Mouse (Mus musculus) limb, embryonic 11.5 days (tissue): ENCODE data around the gene Abcc5. TPM values are rescaled to one million over a fixed set of nuclear protein-coding genes. Genes with fewer than 3 reads are reported as not detected.
A peak's percentile ranks its signal among the peaks of the same experiment; 100 is the strongest.
"Not testable (repeated sequence)": the region's sequence is repeated elsewhere in the genome, so short reads cannot be mapped to it uniquely, and the experiment has no call there.

Experiments
- ATAC-seq: fragments of 200-750 bp; cut with Nextera tagmentation; 2 replicates; pipeline ENCODE4 v1.8.0; 2017; ENCODE audit warnings: low read depth; ENCODE audit not compliant: insufficient number of reproducible peaks, low FRiP score, low TSS enrichment
- DNase-seq: peaks from one replicate; pipeline ENCODE4 v3.0.0-alpha.2; 2015; ENCODE audit warnings: low spot score
- H3K27ac ChIP-seq: fragments of 300-500 bp; sonication (generic); replicated peaks from 2 replicates; pipeline ENCODE4 v1.5.1; 2014; ENCODE audit warnings: low read depth, mild to moderate bottlenecking, low read length
- H3K27me3 ChIP-seq: fragments of 300-500 bp; sonication (generic); 2 replicates; pipeline ENCODE4 v1.6.1; 2014; ENCODE audit warnings: mild to moderate bottlenecking, low read length, mixed read lengths; ENCODE audit not compliant: control insufficient read depth, insufficient read depth
- H3K36me3 ChIP-seq: fragments of 300-500 bp; sonication (generic); 2 replicates; pipeline ENCODE4 v1.6.1; 2014; ENCODE audit warnings: mild to moderate bottlenecking, low read length, moderate library complexity, mixed read lengths; ENCODE audit not compliant: control insufficient read depth, insufficient read depth
- H3K4me1 ChIP-seq: fragments of 300-500 bp; sonication (generic); 2 replicates; pipeline ENCODE4 v1.6.1; 2014; ENCODE audit warnings: low read length, mixed read lengths; ENCODE audit not compliant: control insufficient read depth, insufficient read depth
- H3K4me2 ChIP-seq: fragments of 300-500 bp; sonication (generic); 2 replicates; pipeline ENCODE4 v1.6.1; 2014; ENCODE audit warnings: low read depth, mild to moderate bottlenecking, moderate library complexity; ENCODE audit not compliant: severe bottlenecking
- H3K4me3 ChIP-seq: fragments of 300-500 bp; sonication (generic); 2 replicates; pipeline ENCODE4 v1.5.1; 2014; ENCODE audit warnings: low read depth, low read length
- H3K9ac ChIP-seq: fragments of 300-500 bp; sonication (generic); 2 replicates; pipeline ENCODE4 v1.6.1; 2014; ENCODE audit warnings: mild to moderate bottlenecking, low read length
- H3K9me3 ChIP-seq: fragments of 300-500 bp; sonication (generic); 2 replicates; pipeline ENCODE4 v1.6.1; 2016; ENCODE audit warnings: low read length; ENCODE audit not compliant: control insufficient read depth
- WGBS: fragments of 180-500 bp; shearing (Covaris S2); extraction: QIAGEN DNeasy Blood & Tissue Kit; methylation state at CpG from one replicate; pipeline ENCODE4 v1.1.7; 2014; 5-methylcytosine and 5-hydroxymethylcytosine counted together
- polyA plus RNA-seq: library from polyadenylated mRNA; unstranded; fragments of >200 nt; fragmentation: Nextera tagmentation; extraction: Ambion mirVana; gene quantifications from 2 replicates; pipeline ENCODE4 v1.2.1, GENCODE M21; 2014

The Abcc5 gene
- 46.1 and 54.5 TPM in 2 replicates for polyA plus RNA-seq

DNA sequence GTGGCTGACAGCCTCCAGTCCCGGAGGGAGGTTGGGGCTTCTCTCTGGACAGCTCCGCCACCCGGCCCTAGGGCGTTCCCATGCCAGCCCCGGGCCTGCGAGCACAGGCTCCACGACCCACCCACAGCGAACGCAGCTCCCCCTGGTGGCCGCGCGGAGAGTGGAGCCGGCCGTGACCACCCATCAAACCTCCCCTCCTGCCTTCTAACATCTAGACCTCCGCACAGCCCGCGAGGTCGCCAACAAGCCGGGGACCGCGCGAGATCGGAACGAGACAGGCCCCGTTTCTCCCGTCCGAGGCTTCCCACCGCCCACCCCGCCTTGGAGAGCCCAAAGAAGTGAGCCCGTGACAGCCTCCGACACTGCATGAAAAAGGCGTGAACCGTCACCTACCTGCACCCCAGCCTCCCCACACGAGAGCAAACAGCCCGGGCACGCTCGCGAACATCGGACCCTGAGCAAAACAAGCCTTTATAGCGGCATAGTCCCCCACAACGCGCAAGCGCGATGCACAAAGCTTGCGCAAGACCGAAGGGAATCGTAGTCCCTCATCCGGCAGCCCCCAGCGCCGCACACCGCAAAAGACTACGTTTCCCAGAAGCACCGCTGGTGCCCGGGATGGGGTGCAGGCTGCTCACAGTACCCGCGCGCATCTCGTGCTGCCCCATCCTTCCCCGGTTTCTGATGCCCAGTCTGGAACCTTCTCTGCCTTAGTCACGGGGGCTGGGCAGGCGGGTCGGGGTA, at the start of gene Abcc5:
Abcc5 (minus strand) TSS at position 540 of the 744 bp plus-strand sequence.
- H3K4me1 ChIP-seq, result peaks cover 5% of the 10 kb centered on the region; the same call in 1 of the 2 replicates
- H3K36me3 ChIP-seq, result peaks cover 3% of the 10 kb centered on the region; the same call in 1 of the 2 replicates
- no peaks in the 10 kb centered on the region for H3K27me3 ChIP-seq
- peak within 1 kb of the TSS; percentile 73 for H3K9ac ChIP-seq
- DNase-seq, result peak; percentile 93
- peak within 1 kb of the TSS; percentile 62; the same call in 1 of the 2 replicates for H3K27ac ChIP-seq
- H3K9me3 ChIP-seq, result no peaks in the 10 kb centered on the region
- peak; percentile 96 for ATAC-seq
- H3K4me2 ChIP-seq, result peak within 1 kb of the TSS; percentile 74
- 0% methylated on average over 62 of the region's 62 CpGs for WGBS
- H3K4me3 ChIP-seq, result peak within 1 kb of the TSS; percentile 80

DNA sequence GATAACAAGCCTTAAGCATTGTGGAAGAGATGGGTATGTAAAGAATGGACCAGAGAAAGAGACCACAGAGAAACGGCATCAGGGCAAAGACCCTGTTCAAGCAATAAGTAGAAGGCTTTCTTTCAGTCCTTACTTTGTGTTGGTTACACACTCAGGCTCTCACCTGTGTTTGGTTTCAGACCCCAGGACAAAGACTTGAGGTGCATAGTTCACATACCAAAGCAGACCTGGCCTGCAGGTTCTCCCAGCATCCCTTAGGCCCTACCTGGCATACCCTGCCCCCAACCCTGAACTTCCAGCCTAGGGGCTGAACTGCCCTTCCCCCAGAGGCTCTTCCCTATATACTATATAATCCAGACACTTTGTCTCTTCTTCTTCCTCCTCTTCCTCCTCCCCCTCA, 49.1 kb upstream of the Abcc5 start:
- DNase-seq (no peak), ATAC-seq (no peak)

GRCm38 (mm10) chr16:20474786-20475185, 48.6 kb upstream of the Abcc5 start:
- no peak overlapping the region for H3K4me3 ChIP-seq
- 91% methylated on average over 6 of the region's 6 CpGs for WGBS
- no peak overlapping the region for H3K27ac ChIP-seq
- H3K27me3 ChIP-seq, result no peaks in the 10 kb centered on the region
- no peaks in the 10 kb centered on the region for H3K36me3 ChIP-seq
- H3K4me2 ChIP-seq, result no peak overlapping the region
- H3K4me1 ChIP-seq, result no peaks in the 10 kb centered on the region
- no peaks in the 10 kb centered on the region for H3K9me3 ChIP-seq
- DNase-seq (no peak), ATAC-seq (no peak)
- no peak overlapping the region for H3K9ac ChIP-seq

More for the DNA sequence above, 49.1 kb upstream of the Abcc5 start:
- Histone ChIP-seq H3K4me2 (no peak overlapping the region), H3K4me3 (no peak overlapping the region), H3K27me3 (no peaks in the 10 kb centered on the region), H3K27ac (no peak overlapping the region), H3K9ac (no peak overlapping the region), H3K36me3 (no peaks in the 10 kb centered on the region), H3K4me1 (no peaks in the 10 kb centered on the region), H3K9me3 (no peaks in the 10 kb centered on the region)
- 88% methylated on average over 1 of the region's 1 CpGs for WGBS

DNA sequence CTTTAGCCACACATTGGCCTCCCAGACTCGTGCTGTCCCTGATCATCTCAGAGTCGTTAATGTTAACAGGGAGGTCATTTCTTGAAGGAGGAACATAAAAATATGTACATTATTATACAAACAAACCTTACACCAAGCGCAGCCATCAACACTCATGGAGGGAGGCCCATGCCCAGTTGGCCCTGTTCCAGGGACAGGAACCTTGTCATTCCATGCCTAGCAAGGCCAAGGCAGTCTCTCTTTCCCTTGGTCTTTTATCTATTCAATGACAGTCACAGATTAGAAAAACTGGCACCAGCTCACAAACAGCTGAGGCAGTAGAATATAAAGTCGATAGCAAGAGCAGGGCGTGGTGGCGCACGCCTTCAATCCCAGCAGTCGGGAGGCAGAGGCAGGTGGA, 48.0 kb upstream of the Abcc5 start:
- no peak overlapping the region for H3K4me3 ChIP-seq
- no peak overlapping the region for H3K27ac ChIP-seq
- H3K4me1 ChIP-seq, result no peaks in the 10 kb centered on the region
- no peak for DNase-seq
- no peak for ATAC-seq
- H3K9me3 ChIP-seq, result no peaks in the 10 kb centered on the region
- H3K27me3 ChIP-seq, result no peaks in the 10 kb centered on the region
- no peak overlapping the region for H3K9ac ChIP-seq
- H3K4me2 ChIP-seq, result no peak overlapping the region
- no peaks in the 10 kb centered on the region for H3K36me3 ChIP-seq
- 91% methylated on average over 8 of the region's 8 CpGs for WGBS

- 94% methylated on average over 1 of the region's 1 CpGs for WGBS
- Histone ChIP-seq H3K4me1 (no peaks in the 10 kb centered on the region), H3K27ac (no peak overlapping the region), H3K36me3 (no peaks in the 10 kb centered on the region), H3K9ac (no peak overlapping the region), H3K27me3 (no peaks in the 10 kb centered on the region), H3K4me3 (no peak overlapping the region), H3K4me2 (no peak overlapping the region), H3K9me3 (no peaks in the 10 kb centered on the region)
- DNase-seq, result no peak
- no peak for ATAC-seq
These were observed 47.6 kb upstream of the Abcc5 start for GRCm38 (mm10) chr16:20473748-20474147.

DNA sequence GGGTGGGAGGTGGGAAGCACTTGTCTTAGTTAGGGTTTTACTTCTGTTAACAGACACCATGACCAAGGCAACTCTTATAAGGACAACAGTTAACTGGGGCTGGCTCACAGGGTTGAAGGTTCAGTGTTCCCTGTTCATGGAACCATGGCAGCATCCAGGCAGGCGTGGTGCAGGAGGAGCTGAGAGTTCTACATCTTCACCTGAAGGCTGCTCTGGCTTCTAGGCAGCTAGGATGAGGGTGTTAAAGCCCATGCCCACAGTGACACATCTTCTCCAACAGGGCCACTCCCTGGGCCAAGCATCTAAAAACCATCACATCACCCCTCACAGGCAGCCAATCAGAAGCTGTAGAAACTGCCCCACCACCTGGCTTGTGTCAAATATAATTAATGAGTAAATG, 45.5 kb upstream of the Abcc5 start:
- Histone ChIP-seq H3K9ac (no peak overlapping the region), H3K36me3 (no peaks in the 10 kb centered on the region), H3K9me3 (no peaks in the 10 kb centered on the region), H3K4me3 (no peak overlapping the region), H3K4me2 (no peak overlapping the region), H3K4me1 (no peaks in the 10 kb centered on the region), H3K27ac (no peak overlapping the region), H3K27me3 (no peaks in the 10 kb centered on the region)
- WGBS, result 63% methylated on average over 1 of the region's 1 CpGs
- DNase-seq (no peak), ATAC-seq (no peak)

- Histone ChIP-seq H3K4me3 (no peak overlapping the region), H3K36me3 (no peaks in the 10 kb centered on the region), H3K27me3 (no peaks in the 10 kb centered on the region), H3K27ac (no peak overlapping the region), H3K9me3 (no peaks in the 10 kb centered on the region), H3K4me2 (no peak overlapping the region), H3K4me1 (no peaks in the 10 kb centered on the region), H3K9ac (no peak overlapping the region)
- DNase-seq (no peak), ATAC-seq (no peak)
- WGBS, result 94% methylated on average over 2 of the region's 2 CpGs
These were observed 44.8 kb upstream of the Abcc5 start for GRCm38 (mm10) chr16:20470981-20471380.

GRCm38 (mm10) chr16:20464725-20465124, 38.5 kb upstream of the Abcc5 start:
- Histone ChIP-seq H3K4me1 (no peaks in the 10 kb centered on the region), H3K4me3 (no peak overlapping the region), H3K9me3 (no peaks in the 10 kb centered on the region), H3K27ac (no peak overlapping the region), H3K4me2 (no peak overlapping the region), H3K27me3 (no peaks in the 10 kb centered on the region), H3K36me3 (no peaks in the 10 kb centered on the region), H3K9ac (no peak overlapping the region)
- ATAC-seq (no peak), DNase-seq (no peak)

DNA sequence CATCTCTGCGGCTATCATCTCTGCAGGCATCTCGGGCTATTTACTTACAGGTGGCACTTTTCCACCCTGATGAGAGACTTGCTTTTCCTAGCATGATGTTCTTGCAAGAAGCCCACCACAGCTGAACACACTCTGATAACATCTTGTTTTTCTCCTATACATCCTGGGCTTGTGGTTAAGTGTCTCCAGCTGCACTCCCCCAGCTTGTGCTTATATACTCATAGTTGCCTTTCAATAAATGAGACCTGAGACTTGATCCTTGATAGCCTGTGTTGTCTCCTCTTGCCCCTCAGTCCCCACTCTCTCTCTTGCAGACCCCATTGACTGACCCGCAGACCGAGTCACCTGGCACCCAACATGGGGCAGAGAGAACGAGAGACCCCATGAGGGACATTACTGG, 32.5 kb upstream of the Abcc5 start:
- not testable (repeated sequence) for DNase-seq, H3K9ac ChIP-seq
- WGBS, result 91% methylated on average over 5 of the region's 5 CpGs

More for the DNA sequence above, 32.5 kb upstream of the Abcc5 start:
- not testable (repeated sequence) for H3K36me3 ChIP-seq, H3K9me3 ChIP-seq, H3K4me1 ChIP-seq, ATAC-seq, H3K4me3 ChIP-seq, H3K27me3 ChIP-seq, H3K4me2 ChIP-seq, H3K27ac ChIP-seq
